Mouse (Mus musculus): ENCODE results near the gene Slc16a12.
"Not testable (repeated sequence)": the region's sequence is repeated elsewhere in the genome, so short reads cannot be mapped to it uniquely, and the experiment has no call there.

Slc16a12 gene

DNA sequence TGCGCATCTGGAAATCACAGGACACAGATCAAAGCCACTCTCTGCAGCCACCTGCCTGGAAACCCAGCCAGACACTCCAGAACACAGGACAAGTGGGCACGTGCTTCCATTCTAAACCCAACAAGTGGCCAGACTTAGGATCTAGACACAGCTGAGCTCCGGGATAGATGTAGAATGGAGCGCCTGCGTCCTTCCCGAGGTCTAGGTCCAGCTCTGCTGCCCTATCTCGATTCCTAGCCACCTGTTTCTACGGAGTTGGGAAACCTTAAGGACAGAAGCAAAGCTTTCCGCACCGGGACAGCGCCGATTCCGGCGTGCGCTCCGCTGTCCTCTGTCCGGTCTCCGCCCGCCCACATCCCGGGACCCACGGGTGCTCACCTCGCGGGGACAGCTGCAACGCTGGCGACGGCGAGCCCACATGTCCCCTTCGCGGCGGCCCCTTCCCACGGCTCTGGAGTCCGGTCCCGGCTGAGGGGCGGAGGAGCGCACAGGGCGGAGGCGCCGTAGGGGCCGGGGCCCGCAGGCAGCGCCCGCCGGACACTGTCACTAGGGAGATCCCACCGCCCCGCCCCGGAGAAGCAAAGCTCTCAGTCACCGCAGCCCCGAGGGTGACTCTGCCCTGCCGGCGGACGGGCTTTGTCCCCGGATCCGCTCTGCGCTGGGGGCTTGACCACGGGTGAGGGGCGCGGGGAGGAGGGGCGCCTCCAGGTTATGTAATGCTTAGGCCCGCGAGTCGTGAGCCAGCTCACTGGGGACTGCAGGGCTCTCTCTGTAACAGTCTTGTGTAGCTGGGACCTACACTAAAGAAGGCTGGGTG, at the start of gene Slc16a12:
Gene Slc16a12, minus strand, starts transcription at position 602 of the 817 bp plus-strand sequence.
- no peak for DNase-seq (ENCODE audit: low spot score)

DNA sequence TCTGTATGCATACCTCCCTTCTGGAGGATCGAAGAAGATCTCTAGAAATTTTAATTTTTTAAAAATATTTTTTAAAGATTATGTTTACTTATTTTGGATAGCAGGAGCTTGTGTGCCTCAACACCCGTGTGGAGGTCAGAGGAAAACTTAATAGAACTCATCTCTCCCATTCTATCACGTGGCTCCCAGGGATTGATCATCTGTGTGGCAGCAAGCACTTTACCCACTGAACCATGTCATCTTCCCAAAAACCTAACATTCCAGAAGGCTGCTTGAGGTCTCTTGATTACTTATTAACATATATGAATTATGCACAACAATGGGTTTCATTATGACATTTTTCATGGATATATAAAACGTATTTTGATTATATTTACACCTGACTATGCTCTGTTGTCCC, 49.3 kb upstream of the Slc16a12 start:
- no peak for DNase-seq (ENCODE audit: low spot score)

DNA sequence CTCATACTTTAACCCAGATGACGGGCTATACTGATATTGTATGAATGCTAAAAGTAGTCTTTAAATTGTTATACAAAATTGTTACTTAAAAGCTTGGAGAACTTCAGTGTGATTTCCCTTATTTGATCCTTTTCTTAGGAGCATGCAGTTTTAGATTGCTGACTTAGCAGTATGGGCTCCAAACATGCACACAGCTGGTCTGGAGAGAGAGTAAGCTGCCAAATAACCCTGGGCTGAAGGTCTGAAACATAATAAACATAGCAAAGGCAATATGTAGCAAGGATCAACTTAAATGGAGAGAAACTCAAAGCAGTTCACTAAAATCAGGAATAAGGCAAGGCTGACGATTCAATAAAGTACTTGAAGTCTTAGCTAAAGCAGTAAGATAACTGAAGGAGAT, 35.4 kb upstream of the Slc16a12 start:
- no peak for DNase-seq (ENCODE audit: low spot score)

DNA sequence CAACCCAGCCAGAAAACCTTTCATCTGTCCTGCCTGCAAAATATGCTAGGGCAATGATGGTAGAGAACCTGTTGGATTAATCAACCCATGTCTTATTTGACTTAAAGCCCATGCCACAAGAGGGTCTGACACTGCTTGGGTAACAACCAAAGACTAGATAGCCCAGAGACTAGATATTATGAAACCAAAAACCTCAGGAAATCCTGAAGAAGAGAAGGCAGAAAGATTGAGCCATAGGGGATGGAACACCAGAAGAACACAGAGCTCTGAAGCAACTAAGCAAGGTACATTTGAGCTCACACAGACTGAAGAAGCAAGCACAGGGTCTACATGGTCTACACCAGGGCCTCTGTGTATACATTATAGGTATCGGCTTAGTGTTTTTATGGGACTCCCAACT, 31.9 kb upstream of the Slc16a12 start:
- DNase-seq (ENCODE audit: low spot score) = no peak

- DNase-seq (ENCODE audit: low spot score) = no peak
Measured at GRCm38 (mm10) chr19:34778098-34778497, 31.0 kb upstream of the Slc16a12 start.

DNA sequence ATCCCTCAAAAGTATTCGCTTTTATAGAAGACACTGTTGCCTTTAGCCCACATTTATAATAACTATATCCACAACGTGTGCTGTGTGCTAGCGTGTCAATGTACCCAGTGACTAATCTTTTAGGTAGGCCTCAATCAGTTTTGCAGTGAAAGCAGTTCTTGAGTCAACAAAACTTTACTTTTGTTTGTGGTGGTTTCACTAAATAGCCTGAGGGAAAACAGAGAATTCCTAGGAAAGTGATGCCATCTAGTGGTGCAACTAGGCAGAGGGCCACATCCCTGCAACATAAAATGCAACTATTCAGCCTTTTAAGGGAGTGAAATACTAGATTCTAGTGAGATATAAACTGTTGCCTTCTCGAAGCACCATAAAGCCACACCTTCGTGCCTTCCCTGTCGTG, 25.7 kb upstream of the Slc16a12 start:
- peak; percentile 62 for DNase-seq (ENCODE audit: low spot score)

DNA sequence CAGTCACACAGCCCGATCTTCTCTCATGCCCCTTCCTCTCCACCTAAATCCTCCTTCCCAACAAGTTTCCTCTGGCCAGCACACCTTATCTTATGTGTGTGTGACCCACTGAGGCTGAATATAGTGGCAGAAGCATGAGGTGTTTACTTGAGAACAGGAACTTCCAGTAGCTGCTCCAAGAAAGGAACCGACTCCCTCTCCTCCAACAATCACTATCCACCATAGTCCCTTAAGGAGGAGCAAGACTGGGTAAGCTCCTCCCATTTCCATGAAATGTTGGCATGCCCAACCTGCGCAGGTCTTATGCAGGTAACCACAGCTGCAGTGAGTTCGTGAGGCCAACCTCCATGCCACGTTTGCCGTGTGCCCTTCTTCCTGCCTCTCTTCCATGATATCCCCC, 23.7 kb upstream of the Slc16a12 start:
- no peak for DNase-seq (ENCODE audit: low spot score)

DNA sequence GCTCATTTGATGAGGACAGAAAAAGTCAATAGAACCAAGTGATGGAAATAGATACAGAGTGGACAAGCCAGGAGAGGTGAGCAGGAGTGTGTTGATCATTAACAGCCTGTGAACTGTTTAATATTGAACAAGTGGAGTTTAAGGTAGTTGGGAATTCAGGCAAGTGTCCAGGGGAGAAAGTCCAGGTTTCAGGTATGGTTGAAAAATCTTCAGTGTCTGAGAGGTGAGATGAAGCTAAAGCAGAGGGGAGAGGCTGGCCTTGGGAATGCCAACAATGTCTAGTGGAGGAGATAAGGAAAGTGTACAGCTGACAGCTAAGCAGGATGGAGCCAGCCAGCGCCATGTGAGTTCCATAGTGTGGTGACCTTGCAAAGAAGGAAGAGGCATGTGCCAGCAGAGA, 11.7 kb upstream of the Slc16a12 start:
- no peak for DNase-seq (ENCODE audit: low spot score)

DNA sequence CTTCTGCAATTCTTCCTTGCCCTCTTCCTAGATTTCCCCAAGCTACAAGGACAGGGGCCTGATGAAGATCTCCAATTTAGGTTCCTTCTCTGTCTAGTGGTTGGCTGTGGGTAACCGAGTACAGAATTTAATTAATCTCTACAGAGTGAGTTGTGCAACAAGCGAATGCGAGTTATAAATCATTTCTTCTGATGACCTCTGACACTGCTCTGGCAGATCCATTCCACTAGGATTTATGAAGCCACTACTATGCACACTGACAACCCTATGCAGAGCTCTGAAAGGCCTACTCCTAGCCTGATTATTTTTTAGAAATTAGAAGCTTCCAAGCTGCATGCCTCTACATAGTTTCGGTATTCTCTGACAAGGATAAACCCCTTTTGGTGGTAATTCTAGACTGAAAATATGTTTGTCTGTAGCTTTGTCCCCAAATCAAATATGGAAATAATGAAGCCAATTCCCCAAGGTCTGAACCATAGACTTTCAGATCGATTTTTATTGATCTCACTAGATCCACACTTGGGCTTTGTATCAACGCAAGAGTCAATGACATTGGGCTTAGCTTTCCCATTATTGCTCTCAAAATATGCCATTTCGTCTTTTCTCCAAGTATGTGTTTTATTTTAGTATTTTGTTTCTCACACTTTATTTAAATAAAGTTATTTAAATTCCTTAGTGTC, 9.6 kb upstream of the Slc16a12 start:
- no peak for DNase-seq (ENCODE audit: low spot score)

- DNase-seq (ENCODE audit: low spot score) = no peak
Measured at GRCm38 (mm10) chr19:34755680-34756079, 8.6 kb upstream of the Slc16a12 start.

GRCm38 (mm10) chr19:34753243-34753642, 6.2 kb upstream of the Slc16a12 start:
- DNase-seq (ENCODE audit: low spot score) = no peak

DNA sequence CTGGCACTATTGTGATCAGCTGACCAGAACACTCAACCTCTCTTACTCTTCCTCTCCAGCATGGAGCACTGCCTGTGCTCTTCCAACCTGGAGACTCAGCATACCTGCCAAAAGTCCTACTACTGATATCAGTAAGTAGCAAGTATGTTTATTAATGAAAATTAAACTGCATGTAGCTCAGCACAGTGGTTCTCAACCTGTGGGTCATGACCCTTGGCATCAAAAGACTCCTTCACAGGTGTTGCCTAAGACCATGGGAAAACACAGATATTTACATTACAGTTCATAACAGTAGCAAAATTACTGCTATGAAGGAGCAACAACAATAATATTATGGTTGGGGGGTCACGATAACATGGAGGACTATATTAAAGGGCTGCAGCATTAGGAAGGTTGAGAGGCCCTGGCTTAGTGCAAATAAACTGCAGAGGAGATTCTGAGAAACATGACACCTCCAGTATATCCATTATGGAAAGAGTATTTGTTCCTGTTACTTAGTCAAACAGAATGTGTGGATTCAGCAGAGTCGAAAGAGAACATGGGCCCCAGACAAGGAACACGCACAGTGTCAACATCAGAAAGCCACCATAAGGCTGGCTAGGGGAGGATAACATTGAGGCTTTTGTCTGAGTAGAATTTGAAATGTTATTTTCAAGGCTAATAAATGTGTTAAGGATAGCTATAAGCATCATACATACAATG, 5.5 kb upstream of the Slc16a12 start:
- no peak for DNase-seq (ENCODE audit: low spot score)

- DNase-seq (ENCODE audit: low spot score) = no peak
Measured at GRCm38 (mm10) chr19:34751150-34751549, 4.1 kb upstream of the Slc16a12 start.

- no peak for DNase-seq (ENCODE audit: low spot score)
Measured at GRCm38 (mm10) chr19:34748992-34749391, 1.9 kb upstream of the Slc16a12 start.

GRCm38 (mm10) chr19:34747969-34748368, 880 bp upstream of the Slc16a12 start:
- not testable (repeated sequence) for DNase-seq (ENCODE audit: low spot score)

DNA sequence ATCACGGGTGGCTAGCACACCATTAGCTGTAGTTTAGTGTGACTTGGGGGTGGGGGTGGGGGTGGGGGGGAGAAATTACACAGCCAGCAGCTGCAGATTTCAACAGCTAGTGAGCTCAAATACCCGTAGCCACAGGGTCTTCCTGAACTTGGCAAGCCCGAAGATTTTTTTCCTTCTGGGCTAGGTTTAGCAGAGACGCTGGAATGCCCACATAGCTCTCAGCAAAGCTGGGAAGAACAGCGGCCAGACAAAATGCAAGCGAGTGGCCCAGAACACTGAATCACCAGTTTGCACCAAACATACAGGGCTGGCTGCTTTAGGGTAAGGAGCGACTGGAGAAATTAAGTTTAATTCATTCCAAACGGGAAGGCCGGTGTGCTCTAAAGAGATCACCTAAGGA, 888 bp downstream of the Slc16a12 start:
- DNase-seq (ENCODE audit: low spot score) = no peak

- no peak for DNase-seq (ENCODE audit: low spot score)
Measured at GRCm38 (mm10) chr19:34745012-34745411, 2.1 kb downstream of the Slc16a12 start.

DNA sequence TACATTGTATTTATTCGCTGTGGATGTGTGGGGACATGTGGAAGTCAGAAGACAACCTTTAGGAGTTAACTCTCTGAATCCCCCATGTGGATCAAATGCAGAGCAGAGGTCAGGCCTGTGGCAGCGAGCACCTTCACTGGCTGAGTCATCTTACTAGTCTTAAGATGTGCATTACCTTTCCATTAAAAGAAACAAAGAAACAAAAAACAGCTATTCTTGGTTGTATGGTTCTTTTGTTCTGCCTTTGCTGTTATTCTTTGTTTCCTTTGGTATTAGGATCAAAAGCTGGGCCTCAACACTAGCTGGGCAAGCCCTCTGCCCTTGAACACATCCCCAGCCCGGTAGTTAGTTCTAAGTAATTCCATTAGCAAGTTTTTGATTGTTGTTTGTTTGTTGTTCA, 9.2 kb downstream of the Slc16a12 start:
- DNase-seq (ENCODE audit: low spot score) = no peak

DNA sequence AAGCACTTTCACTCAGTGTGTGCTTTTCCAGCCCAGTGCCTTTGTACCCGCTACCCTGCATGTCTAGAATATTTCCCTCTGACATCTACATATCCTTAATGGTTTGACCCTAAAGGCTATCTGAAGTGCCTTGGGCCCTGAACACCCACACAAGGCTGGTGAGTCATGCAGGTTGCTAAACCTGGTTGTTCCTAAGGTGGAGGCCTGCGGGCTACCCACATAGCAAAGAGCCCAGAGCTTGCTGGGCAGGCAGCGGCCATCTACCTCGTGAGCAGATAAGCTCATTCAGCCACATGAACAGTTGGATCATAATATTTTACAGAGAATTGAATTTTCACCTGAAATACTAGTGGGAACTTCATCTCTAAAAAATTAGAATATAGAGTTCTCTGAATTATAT, 11.2 kb downstream of the Slc16a12 start:
- DNase-seq (ENCODE audit: low spot score) = no peak

DNA sequence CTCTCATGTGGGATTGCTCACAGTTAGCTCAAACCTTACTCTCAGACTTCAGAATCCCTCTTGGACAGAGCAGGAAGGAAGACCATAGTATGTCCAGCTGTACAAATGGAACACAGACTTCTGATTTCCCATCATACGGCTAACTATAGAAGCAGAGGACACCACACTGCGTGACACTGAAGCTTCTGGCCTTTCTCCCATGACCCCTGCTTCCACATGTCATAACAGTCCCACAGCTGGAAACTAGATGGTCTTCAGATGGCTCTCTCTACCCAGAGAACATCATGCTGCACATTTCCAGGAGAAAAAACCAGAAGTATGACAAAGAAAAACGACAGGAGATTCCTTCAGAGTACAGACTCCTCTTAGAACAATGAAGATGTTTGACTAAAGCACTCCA, 14.1 kb downstream of the Slc16a12 start:
- DNase-seq (ENCODE audit: low spot score) = no peak

GRCm38 (mm10) chr19:34731356-34731755, 15.7 kb downstream of the Slc16a12 start:
- no peak for DNase-seq (ENCODE audit: low spot score)

DNA sequence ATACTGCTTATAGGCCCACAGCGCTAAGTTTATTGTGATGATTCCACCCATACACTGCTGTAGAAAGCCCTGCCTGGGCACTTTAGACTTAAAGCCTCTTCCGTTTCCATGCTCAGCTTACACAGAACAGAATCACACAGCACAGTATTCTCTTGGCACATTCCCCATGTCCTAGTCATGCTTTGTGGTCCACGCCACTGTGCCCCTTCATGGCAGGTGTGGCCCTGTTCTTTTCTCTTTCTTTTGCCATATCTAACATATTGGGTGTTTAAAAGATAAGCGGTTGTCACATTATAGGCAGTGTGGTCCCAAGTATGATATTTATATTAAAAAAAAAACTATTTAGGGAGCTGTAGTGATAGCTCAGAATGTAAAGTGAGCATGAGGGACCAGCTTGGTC, 16.5 kb downstream of the Slc16a12 start:
- no peak for DNase-seq (ENCODE audit: low spot score)

DNA sequence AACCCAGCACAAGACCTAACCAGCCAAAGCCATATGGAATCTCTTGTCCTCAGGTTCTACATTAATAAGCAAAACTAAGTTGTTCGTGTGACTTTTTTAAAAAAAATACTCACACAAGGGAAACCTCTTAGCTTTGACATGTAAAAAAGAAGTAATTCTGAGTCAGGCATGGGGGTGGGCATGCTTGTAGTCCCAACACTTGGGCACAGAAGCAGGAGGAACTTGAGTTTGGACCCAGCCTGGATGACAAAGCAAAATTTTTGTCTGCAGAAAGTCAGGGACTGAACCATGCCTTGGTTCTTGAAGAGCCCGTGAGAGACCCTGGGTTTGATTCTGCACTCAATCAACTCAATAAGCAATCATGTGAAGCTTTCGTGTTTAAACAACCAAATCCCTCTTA, 17.6 kb downstream of the Slc16a12 start:
- DNase-seq (ENCODE audit: low spot score) = no peak
